Mouse (Mus musculus): Measurements from ENCODE around the gene Ikzf5. TPM values are rescaled to one million over a fixed set of nuclear protein-coding genes. Genes with fewer than 3 reads are reported as not detected.

Ikzf5 gene
- polyA plus RNA-seq, 2 experiments, result 14.3 to 16.2 TPM

GRCm38 (mm10) chr7:131370648-131371469 lies 39.5 kb downstream of the Ikzf5 start, which contains the start of gene Pstk:
Gene Pstk, plus strand, starts transcription at chr7:131371141.
- Histone ChIP-seq H3K4me1 (ENCODE audit: control insufficient read depth, insufficient read depth, low read length) (peaks cover 10% of the 10 kb centered on the region; the same call in 1 of the 2 replicates), H3K9ac (ENCODE audit: low read depth, low read length, severe bottlenecking) (peak within 1 kb of the TSS; percentile 90), H3K9me3 (ENCODE audit: control insufficient read depth, low read length) (no peaks in the 10 kb centered on the region), H3K4me3 (replicated peaks; ENCODE audit: low read length) (peak within 1 kb of the TSS; percentile 77), H3K27ac (replicated peaks; ENCODE audit: low read depth, low read length) (peak within 1 kb of the TSS; percentile 90), H3K4me2 (replicated peaks; ENCODE audit: low read depth, low read length, severe bottlenecking) (peak within 1 kb of the TSS; percentile 69), H3K36me3 (ENCODE audit: control insufficient read depth, insufficient read depth, low read length) (peaks cover 8% of the 10 kb centered on the region), H3K27me3 (ENCODE audit: control insufficient read depth, insufficient read depth, low read length) (no peaks in the 10 kb centered on the region)
- ATAC-seq (ENCODE audit: low FRiP score, low read depth), result peak; percentile 93
- TF ChIP-seq POLR2A (IDR thresholded peaks at IDR 0.05; ENCODE audit: borderline replicate concordance, extremely low read depth, insufficient read depth, insufficient read length), result peak; percentile 72; the same call in 1 of the 2 replicates
- WGBS, result 4% methylated on average over 46 of the region's 47 CpGs
- peak; percentile 79 for DNase-seq (ENCODE audit: low spot score)

GRCm38 (mm10) chr7:131364131-131364530 lies 46.2 kb downstream of the Ikzf5 start:
- peaks cover 8% of the 10 kb centered on the region; the same call in 1 of the 2 replicates for H3K36me3 ChIP-seq (ENCODE audit: control insufficient read depth, insufficient read depth, low read length)
- H3K4me2 ChIP-seq (replicated peaks; ENCODE audit: low read depth, low read length, severe bottlenecking), result no peak overlapping the region
- no peaks in the 10 kb centered on the region for H3K9me3 ChIP-seq (ENCODE audit: control insufficient read depth, low read length)
- ATAC-seq (ENCODE audit: low FRiP score, low read depth) (no peak), DNase-seq (ENCODE audit: low spot score) (no peak)
- H3K27me3 ChIP-seq (ENCODE audit: control insufficient read depth, insufficient read depth, low read length), result no peaks in the 10 kb centered on the region
- 93% methylated on average over 8 of the region's 8 CpGs for WGBS
- peaks cover 7% of the 10 kb centered on the region for H3K4me1 ChIP-seq (ENCODE audit: control insufficient read depth, insufficient read depth, low read length)
- H3K4me3 ChIP-seq (replicated peaks; ENCODE audit: low read length), result no peak overlapping the region
- no peak for TF ChIP-seq POLR2A (IDR thresholded peaks at IDR 0.05; ENCODE audit: borderline replicate concordance, extremely low read depth, insufficient read depth, insufficient read length)
- H3K27ac ChIP-seq (replicated peaks; ENCODE audit: low read depth, low read length), result no peak overlapping the region
- no peak overlapping the region for H3K9ac ChIP-seq (ENCODE audit: low read depth, low read length, severe bottlenecking)

- Histone ChIP-seq H3K4me2 (replicated peaks; ENCODE audit: low read depth, low read length, severe bottlenecking) (peak within 1 kb of the TSS; percentile 72), H3K9me3 (ENCODE audit: control insufficient read depth, low read length) (no peaks in the 10 kb centered on the region), H3K36me3 (ENCODE audit: control insufficient read depth, insufficient read depth, low read length) (peaks cover 22% of the 10 kb centered on the region), H3K27ac (replicated peaks; ENCODE audit: low read depth, low read length) (peak within 1 kb of the TSS; percentile 83), H3K9ac (ENCODE audit: low read depth, low read length, severe bottlenecking) (peak within 1 kb of the TSS; percentile 89), H3K4me3 (replicated peaks; ENCODE audit: low read length) (peak within 1 kb of the TSS; percentile 97), H3K4me1 (ENCODE audit: control insufficient read depth, insufficient read depth, low read length) (peaks cover 7% of the 10 kb centered on the region), H3K27me3 (ENCODE audit: control insufficient read depth, insufficient read depth, low read length) (no peaks in the 10 kb centered on the region)
- TF ChIP-seq POLR2A (IDR thresholded peaks at IDR 0.05; ENCODE audit: borderline replicate concordance, extremely low read depth, insufficient read depth, insufficient read length), result peak; percentile 60; the same call in 1 of the 2 replicates
- under 1% methylated on average over 55 of the region's 55 CpGs for WGBS
- peak; percentile 99 for DNase-seq (ENCODE audit: low spot score)
- peak; percentile 98 for ATAC-seq (ENCODE audit: low FRiP score, low read depth)
Measured at GRCm38 (mm10) chr7:131362615-131363300, 47.6 kb downstream of the Ikzf5 start, which contains the start of gene 2310057M21Rik. Gene 2310057M21Rik, minus strand, starts transcription at chr7:131362759.

GRCm38 (mm10) chr7:131362269-131362614 lies 48.1 kb downstream of the Ikzf5 start:
- H3K4me2 ChIP-seq (replicated peaks; ENCODE audit: low read depth, low read length, severe bottlenecking), result peak overlapping the region; percentile 72
- H3K4me3 ChIP-seq (replicated peaks; ENCODE audit: low read length), result peak overlapping the region; percentile 97
- no peak for TF ChIP-seq POLR2A (IDR thresholded peaks at IDR 0.05; ENCODE audit: borderline replicate concordance, extremely low read depth, insufficient read depth, insufficient read length)
- H3K36me3 ChIP-seq (ENCODE audit: control insufficient read depth, insufficient read depth, low read length), result peaks cover 27% of the 10 kb centered on the region
- peaks cover 7% of the 10 kb centered on the region for H3K4me1 ChIP-seq (ENCODE audit: control insufficient read depth, insufficient read depth, low read length)
- H3K27me3 ChIP-seq (ENCODE audit: control insufficient read depth, insufficient read depth, low read length), result no peaks in the 10 kb centered on the region
- peak overlapping the region; percentile 83 for H3K27ac ChIP-seq (replicated peaks; ENCODE audit: low read depth, low read length)
- no peaks in the 10 kb centered on the region for H3K9me3 ChIP-seq (ENCODE audit: control insufficient read depth, low read length)
- H3K9ac ChIP-seq (ENCODE audit: low read depth, low read length, severe bottlenecking), result peak overlapping the region; percentile 89
- DNase-seq (ENCODE audit: low spot score) (no peak), ATAC-seq (ENCODE audit: low FRiP score, low read depth) (peak; percentile 76)
- WGBS, result 1% methylated on average over 31 of the region's 35 CpGs

GRCm38 (mm10) chr7:131356105-131356504 lies 54.2 kb downstream of the Ikzf5 start:
- ATAC-seq (ENCODE audit: low FRiP score, low read depth) (no peak), DNase-seq (ENCODE audit: low spot score) (no peak)
- H3K4me2 ChIP-seq (replicated peaks; ENCODE audit: low read depth, low read length, severe bottlenecking), result no peak overlapping the region
- no peaks in the 10 kb centered on the region; the same call in 1 of the 2 replicates for H3K4me1 ChIP-seq (ENCODE audit: control insufficient read depth, insufficient read depth, low read length)
- H3K36me3 ChIP-seq (ENCODE audit: control insufficient read depth, insufficient read depth, low read length), result peaks cover 76% of the 10 kb centered on the region
- no peak overlapping the region for H3K9ac ChIP-seq (ENCODE audit: low read depth, low read length, severe bottlenecking)
- no peaks in the 10 kb centered on the region for H3K9me3 ChIP-seq (ENCODE audit: control insufficient read depth, low read length)
- H3K4me3 ChIP-seq (replicated peaks; ENCODE audit: low read length), result no peak overlapping the region
- no peak for TF ChIP-seq POLR2A (IDR thresholded peaks at IDR 0.05; ENCODE audit: borderline replicate concordance, extremely low read depth, insufficient read depth, insufficient read length)
- WGBS, result 96% methylated on average over 13 of the region's 13 CpGs
- no peak overlapping the region for H3K27ac ChIP-seq (replicated peaks; ENCODE audit: low read depth, low read length)
- no peaks in the 10 kb centered on the region for H3K27me3 ChIP-seq (ENCODE audit: control insufficient read depth, insufficient read depth, low read length)
